Mouse (Mus musculus) midbrain, postnatal 0 days (tissue): Measurements from ENCODE around the gene Ubap2l. TPM values are rescaled to one million over a fixed set of nuclear protein-coding genes. Genes with fewer than 3 reads are reported as not detected.

Experiments used
- ATAC-seq: fragments of 200-750 bp; cut with Nextera tagmentation; 2 replicates; pipeline ENCODE4 v1.8.0; 2017; ENCODE audit warnings: moderate number of reproducible peaks, mild to moderate bottlenecking, moderate TSS enrichment, moderate library complexity; ENCODE audit not compliant: low FRiP score
- DNase-seq: peaks from one replicate; pipeline ENCODE4 v3.0.0-alpha.2; 2015; ENCODE audit warnings: low spot score
- H3K27ac ChIP-seq: fragments of 300-500 bp; sonication (generic); 2 replicates; pipeline ENCODE4 v1.5.1; 2014; ENCODE audit warnings: low read depth, mild to moderate bottlenecking, low read length, mixed read lengths
- H3K27me3 ChIP-seq: fragments of 300-500 bp; sonication (generic); 2 replicates; pipeline ENCODE4 v1.6.1; 2014; ENCODE audit warnings: low read length, control low read depth, mixed read lengths; ENCODE audit not compliant: insufficient read depth
- H3K36me3 ChIP-seq: fragments of 300-500 bp; sonication (generic); 2 replicates; pipeline ENCODE4 v1.6.1; 2014; ENCODE audit warnings: low read length, control low read depth, mixed read lengths; ENCODE audit not compliant: insufficient read depth
- H3K4me1 ChIP-seq: fragments of 300-500 bp; sonication (generic); 2 replicates; pipeline ENCODE4 v1.6.1; 2014; ENCODE audit warnings: mild to moderate bottlenecking, control low read depth, antibody characterized with exemption, low read length, mixed read lengths; ENCODE audit not compliant: insufficient read depth
- H3K4me2 ChIP-seq: fragments of 300-500 bp; sonication (generic); 2 replicates; pipeline ENCODE4 v1.6.1; 2014; ENCODE audit warnings: low read depth, mild to moderate bottlenecking, low read length, mixed read lengths; ENCODE audit not compliant: poor library complexity, severe bottlenecking
- H3K4me3 ChIP-seq: fragments of 300-500 bp; sonication (generic); 2 replicates; pipeline ENCODE4 v1.5.1; 2014; ENCODE audit warnings: low read depth, mild to moderate bottlenecking, low read length, moderate library complexity
- H3K9ac ChIP-seq: fragments of 300-500 bp; sonication (generic); replicated peaks from 2 replicates; pipeline ENCODE4 v1.6.1; 2014; ENCODE audit warnings: mild to moderate bottlenecking, low read length, moderate library complexity, mixed read lengths; ENCODE audit not compliant: poor library complexity, severe bottlenecking
- H3K9me3 ChIP-seq: fragments of 300-500 bp; sonication (generic); 2 replicates; pipeline ENCODE4 v1.6.1; 2016; ENCODE audit warnings: low read length, control low read depth
- CTCF ChIP-seq: IDR thresholded peaks from 2 replicates; pipeline ENCODE4 v1.5.1; 2016; ENCODE audit warnings: antibody characterized with exemption, mild to moderate bottlenecking
- WGBS: fragments of 180-500 bp; shearing (Covaris S2); extraction: QIAGEN DNeasy Blood & Tissue Kit; methylation state at CpG from one replicate; pipeline ENCODE4 v1.1.7; 2014; 5-methylcytosine and 5-hydroxymethylcytosine counted together
- polyA plus RNA-seq: library from polyadenylated mRNA; unstranded; fragments of >200 nt; fragmentation: Nextera tagmentation; extraction: Ambion mirVana; gene quantifications from 2 replicates; pipeline ENCODE4 v1.2.1, GENCODE M21; 2015
- total RNA-seq: library from RNA; depleted of rRNA; stranded (reverse); fragments of >200 nt; gene quantifications from 2 replicates; pipeline ENCODE4 v1.2.3, GENCODE M21; 2014

Gene Ubap2l
- total and polyA plus RNA-seq, 2 experiments from 2014 or later: 108 to 133 TPM

GRCm38 (mm10) chr3:90016626-90017025 lies 35.8 kb downstream of the Ubap2l start:
- Histone ChIP-seq H3K9me3 (no peaks in the 10 kb centered on the region), H3K4me3 (no peak overlapping the region), H3K36me3 (peaks cover 77% of the 10 kb centered on the region), H3K27ac (no peak overlapping the region), H3K4me1 (no peaks in the 10 kb centered on the region), H3K4me2 (no peak overlapping the region), H3K9ac (no peak overlapping the region), H3K27me3 (no peaks in the 10 kb centered on the region)
- WGBS: over 99% methylated on average over 4 of the region's 4 CpGs
- no peak for DNase-seq
- TF ChIP-seq CTCF: no peak
- ATAC-seq: no peak

DNA sequence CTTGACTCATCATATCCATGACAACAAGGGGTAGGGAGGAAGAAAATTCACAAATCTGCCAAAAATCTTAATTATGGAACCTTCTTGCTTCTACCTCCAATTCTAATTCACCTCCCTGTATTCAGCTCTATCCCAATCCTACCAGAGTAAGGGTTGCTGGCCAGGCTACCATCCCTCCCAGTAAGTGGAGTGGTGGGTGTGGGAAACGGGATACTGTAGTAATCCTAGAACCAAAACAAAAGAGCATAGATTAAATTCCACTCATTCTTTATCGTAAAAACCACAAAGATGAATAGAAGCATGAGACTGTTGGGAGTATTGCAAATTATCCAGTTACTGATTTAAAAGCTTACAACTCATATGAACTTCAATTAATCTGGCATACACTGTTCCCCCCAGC lies 42.1 kb downstream of the Ubap2l start:
- TF ChIP-seq CTCF: no peak
- WGBS: 92% methylated on average over 2 of the region's 2 CpGs
- DNase-seq (no peak), ATAC-seq (no peak)
- H3K27ac ChIP-seq: no peak overlapping the region
- no peak overlapping the region for H3K9ac ChIP-seq
- H3K9me3 ChIP-seq: no peaks in the 10 kb centered on the region
- H3K4me3 ChIP-seq: no peak overlapping the region
- peaks cover 66% of the 10 kb centered on the region for H3K36me3 ChIP-seq
- no peak overlapping the region for H3K4me2 ChIP-seq
- no peaks in the 10 kb centered on the region for H3K4me1 ChIP-seq
- H3K27me3 ChIP-seq: no peaks in the 10 kb centered on the region

GRCm38 (mm10) chr3:90004091-90004796 lies 48.2 kb downstream of the Ubap2l start:
- H3K27ac ChIP-seq: no peak overlapping the region
- no peak overlapping the region for H3K9ac ChIP-seq
- no peak for DNase-seq

DNA sequence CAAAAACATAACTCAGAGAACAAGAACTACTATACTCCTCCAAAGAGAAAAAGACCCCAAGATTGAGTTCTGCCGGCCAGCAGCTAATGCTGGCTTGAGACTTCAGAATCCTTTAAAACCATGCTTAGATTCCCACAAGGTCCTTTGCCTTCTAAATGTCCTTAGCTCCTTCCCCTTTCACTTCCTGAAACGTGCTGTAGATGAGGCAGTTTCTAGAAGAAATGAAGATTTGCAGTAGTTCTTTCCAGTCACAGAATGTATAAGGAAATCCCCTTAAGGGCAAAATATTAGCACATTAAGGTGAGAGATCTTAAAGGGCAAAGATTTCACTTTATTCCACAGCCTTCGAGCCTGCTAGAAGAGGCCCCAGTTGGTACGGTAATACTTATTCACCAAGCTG lies 52.6 kb downstream of the Ubap2l start:
- 0 out of 2 replicates have a peak overlapping the region, but pooled peaks have one; percentile 87 for H3K27ac ChIP-seq
- DNase-seq (no peak), ATAC-seq (no peak)
- H3K36me3 ChIP-seq: peaks cover 29% of the 10 kb centered on the region
- H3K27me3 ChIP-seq: no peaks in the 10 kb centered on the region
- WGBS: 82% methylated on average over 4 of the region's 4 CpGs
- no peak for TF ChIP-seq CTCF
- H3K4me3 ChIP-seq: no peak overlapping the region
- H3K4me1 ChIP-seq: 0 out of 2 replicates have a peak, but pooled peaks cover 5% of the 10 kb centered on the region
- no peak overlapping the region for H3K9ac ChIP-seq
- no peaks in the 10 kb centered on the region for H3K9me3 ChIP-seq
- no peak overlapping the region for H3K4me2 ChIP-seq

More at GRCm38 (mm10) chr3:90004091-90004796, 48.2 kb downstream of the Ubap2l start:
- no peak for ATAC-seq
- Histone ChIP-seq H3K4me1 (no peaks in the 10 kb centered on the region), H3K9me3 (no peaks in the 10 kb centered on the region), H3K4me2 (no peak overlapping the region), H3K27me3 (no peaks in the 10 kb centered on the region), H3K36me3 (peaks cover 53% of the 10 kb centered on the region), H3K4me3 (no peak overlapping the region)
- no peak for TF ChIP-seq CTCF
- 76% methylated on average over 3 of the region's 3 CpGs for WGBS

GRCm38 (mm10) chr3:89999090-89999489 lies 53.3 kb downstream of the Ubap2l start:
- no peak for TF ChIP-seq CTCF
- Histone ChIP-seq H3K27me3 (no peaks in the 10 kb centered on the region), H3K9me3 (no peaks in the 10 kb centered on the region), H3K4me2 (peak overlapping the region; percentile 89), H3K27ac (peak overlapping the region; percentile 87), H3K4me1 (0 out of 2 replicates have a peak, but pooled peaks cover 5% of the 10 kb centered on the region), H3K36me3 (peaks cover 24% of the 10 kb centered on the region), H3K9ac (peak overlapping the region; percentile 85), H3K4me3 (peak overlapping the region; percentile 64)
- DNase-seq (no peak), ATAC-seq (no peak)
- WGBS: 16% methylated on average over 8 of the region's 8 CpGs

DNA sequence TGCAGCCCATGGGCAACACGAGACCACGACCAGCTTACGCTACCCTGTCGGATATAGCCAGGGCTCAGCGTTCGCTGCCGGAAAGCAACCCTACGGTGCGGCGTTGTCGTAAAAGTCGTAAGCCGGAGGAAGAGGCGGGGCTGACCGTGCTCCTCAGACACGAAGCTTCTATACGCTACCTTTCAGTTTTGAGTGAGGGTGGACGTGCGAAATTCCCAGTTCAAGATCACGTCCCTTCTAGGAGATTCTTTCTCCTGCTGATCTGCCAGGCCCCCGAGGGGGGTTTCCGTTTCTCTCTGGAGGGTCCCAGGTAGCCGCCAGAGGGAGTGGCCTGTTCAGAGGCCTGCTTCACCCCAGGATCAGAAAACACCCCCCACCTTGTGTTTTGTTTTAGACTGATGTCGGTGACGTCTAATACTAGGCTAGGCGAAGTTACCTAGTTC lies 53.8 kb downstream of the Ubap2l start, which contains the start of gene Hax1:
Gene Hax1 (minus strand): TSS at position 169 of the 443 bp plus-strand sequence.
- WGBS: under 1% methylated on average over 26 of the region's 26 CpGs

More for the DNA sequence above, 53.8 kb downstream of the Ubap2l start, which contains the start of gene Hax1:
- peak; percentile 94 for ATAC-seq
- Histone ChIP-seq H3K36me3 (peaks cover 24% of the 10 kb centered on the region), H3K4me2 (peak within 1 kb of the TSS; percentile 89), H3K27ac (peak within 1 kb of the TSS; percentile 87), H3K4me1 (0 out of 2 replicates have a peak, but pooled peaks cover 5% of the 10 kb centered on the region), H3K27me3 (no peaks in the 10 kb centered on the region), H3K9me3 (no peaks in the 10 kb centered on the region), H3K9ac (peak within 1 kb of the TSS; percentile 85), H3K4me3 (peak within 1 kb of the TSS; percentile 64)
- DNase-seq: peak; percentile 96
- no peak; the same call in 1 of the 2 replicates for TF ChIP-seq CTCF
